Mouse (Mus musculus) kidney, postnatal 0 days (tissue): Measurements from ENCODE around the gene Sos2. TPM values are rescaled to one million over a fixed set of nuclear protein-coding genes. Genes with fewer than 3 reads are reported as not detected.
A peak's percentile ranks its signal among the peaks of the same experiment; 100 is the strongest.

Experiments used
- ATAC-seq: fragments of 200-750 bp; cut with Nextera tagmentation; replicated peaks from 2 replicates; pipeline ENCODE4 v1.8.0; 2017; ENCODE audit warnings: low read depth, moderate number of reproducible peaks, moderate TSS enrichment, moderate library complexity; ENCODE audit not compliant: low FRiP score
- DNase-seq: peaks from one replicate; pipeline ENCODE4 v3.0.0-alpha.2; 2016; ENCODE audit warnings: low spot score
- H3K27ac ChIP-seq: fragments of 300-500 bp; sonication (generic); 2 replicates; pipeline ENCODE4 v1.5.1; 2014; ENCODE audit warnings: mild to moderate bottlenecking
- H3K27me3 ChIP-seq: fragments of 300-500 bp; sonication (generic); 2 replicates; pipeline ENCODE4 v1.6.1; 2014; ENCODE audit warnings: low read length, mixed read lengths; ENCODE audit not compliant: insufficient read depth
- H3K36me3 ChIP-seq: fragments of 300-500 bp; sonication (generic); 2 replicates; pipeline ENCODE4 v1.6.1; 2014; ENCODE audit warnings: low read length, mixed read lengths; ENCODE audit not compliant: insufficient read depth
- H3K4me1 ChIP-seq: fragments of 300-500 bp; sonication (generic); replicated peaks from 2 replicates; pipeline ENCODE4 v1.6.1; 2014; ENCODE audit warnings: antibody characterized with exemption, low read length, mixed read lengths; ENCODE audit not compliant: insufficient read depth
- H3K4me2 ChIP-seq: fragments of 300-500 bp; sonication (generic); 2 replicates; pipeline ENCODE4 v1.6.1; 2014; ENCODE audit warnings: mild to moderate bottlenecking, low read length, moderate library complexity, mixed read lengths
- H3K4me3 ChIP-seq: fragments of 300-500 bp; sonication (generic); replicated peaks from 2 replicates; pipeline ENCODE4 v1.5.1; 2014; ENCODE audit warnings: low read depth, low read length
- H3K9ac ChIP-seq: fragments of 300-500 bp; sonication (generic); 2 replicates; pipeline ENCODE4 v1.6.1; 2014; ENCODE audit warnings: low read depth, low read length
- H3K9me3 ChIP-seq: fragments of 300-500 bp; sonication (generic); replicated peaks from 2 replicates; pipeline ENCODE4 v1.6.1; 2016; ENCODE audit warnings: low read length, inconsistent platforms, mixed read lengths
- CTCF ChIP-seq: IDR thresholded peaks from 2 replicates; pipeline ENCODE4 v1.5.1; 2016; ENCODE audit warnings: antibody characterized with exemption, low read depth, mild to moderate bottlenecking, moderate library complexity
- WGBS: fragments of 180-500 bp; shearing (Covaris S2); extraction: QIAGEN DNeasy Blood & Tissue Kit; methylation state at CpG from one replicate; pipeline ENCODE4 v1.1.7; 2014; 5-methylcytosine and 5-hydroxymethylcytosine counted together
- polyA plus RNA-seq: library from polyadenylated mRNA; unstranded; fragments of >200 nt; fragmentation: Nextera tagmentation; extraction: Ambion mirVana; gene quantifications from 2 replicates; pipeline ENCODE4 v1.2.1, GENCODE M21; 2015

Gene Sos2
- polyA plus RNA-seq, 1 experiment from 2014 or later: 8.4 TPM

DNA sequence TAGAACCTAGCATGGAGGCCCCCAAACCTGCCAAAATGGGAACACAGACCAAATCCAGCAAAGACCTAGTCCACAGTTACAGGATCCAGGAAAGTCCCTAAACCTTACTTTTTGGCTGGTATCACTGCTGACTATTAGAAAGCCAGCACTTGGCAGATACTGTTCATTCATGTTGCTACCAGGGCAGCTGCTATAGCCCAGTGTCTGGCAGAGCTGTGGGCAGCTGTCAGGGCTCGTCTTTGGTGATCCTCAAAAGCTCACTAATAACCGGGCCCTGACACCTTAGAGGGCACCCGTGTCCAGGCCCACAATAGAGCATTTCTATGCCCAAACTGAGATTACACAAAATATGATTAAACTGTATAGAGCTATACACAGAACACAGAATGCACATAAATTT is 41.2 kb upstream of the Sos2 start:
- no peak for TF ChIP-seq CTCF
- no peak overlapping the region for H3K4me3 ChIP-seq
- no peaks in the 10 kb centered on the region for H3K36me3 ChIP-seq
- H3K4me1 ChIP-seq: no peaks in the 10 kb centered on the region; the same call in 1 of the 2 replicates
- H3K9me3 ChIP-seq: no peaks in the 10 kb centered on the region
- 97% methylated on average over 3 of the region's 3 CpGs for WGBS
- no peak overlapping the region for H3K4me2 ChIP-seq
- no peak for DNase-seq
- H3K27ac ChIP-seq: no peak overlapping the region
- no peak for ATAC-seq
- H3K9ac ChIP-seq: no peak overlapping the region
- no peaks in the 10 kb centered on the region for H3K27me3 ChIP-seq

DNA sequence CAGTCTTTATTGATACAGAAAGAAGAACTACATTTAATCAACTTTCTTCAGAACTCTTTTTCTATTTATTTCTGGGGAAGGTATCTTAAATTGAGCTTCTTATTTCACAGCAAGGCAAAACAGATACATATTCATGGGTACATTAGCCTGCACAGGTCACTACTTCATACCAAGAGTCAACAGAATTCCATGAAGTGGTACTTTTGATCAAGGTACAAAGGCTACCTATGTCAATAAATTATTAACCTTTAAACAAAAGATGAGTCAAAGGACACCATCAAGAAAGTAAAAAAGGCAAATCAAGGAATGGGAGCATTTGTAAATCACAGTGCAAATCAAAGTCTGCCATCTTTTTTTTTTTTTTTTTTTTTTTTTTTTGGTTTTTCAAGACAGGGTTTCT is 32.0 kb upstream of the Sos2 start:
- no peaks in the 10 kb centered on the region for H3K9me3 ChIP-seq
- no peak for ATAC-seq
- no peak for TF ChIP-seq CTCF

DNA sequence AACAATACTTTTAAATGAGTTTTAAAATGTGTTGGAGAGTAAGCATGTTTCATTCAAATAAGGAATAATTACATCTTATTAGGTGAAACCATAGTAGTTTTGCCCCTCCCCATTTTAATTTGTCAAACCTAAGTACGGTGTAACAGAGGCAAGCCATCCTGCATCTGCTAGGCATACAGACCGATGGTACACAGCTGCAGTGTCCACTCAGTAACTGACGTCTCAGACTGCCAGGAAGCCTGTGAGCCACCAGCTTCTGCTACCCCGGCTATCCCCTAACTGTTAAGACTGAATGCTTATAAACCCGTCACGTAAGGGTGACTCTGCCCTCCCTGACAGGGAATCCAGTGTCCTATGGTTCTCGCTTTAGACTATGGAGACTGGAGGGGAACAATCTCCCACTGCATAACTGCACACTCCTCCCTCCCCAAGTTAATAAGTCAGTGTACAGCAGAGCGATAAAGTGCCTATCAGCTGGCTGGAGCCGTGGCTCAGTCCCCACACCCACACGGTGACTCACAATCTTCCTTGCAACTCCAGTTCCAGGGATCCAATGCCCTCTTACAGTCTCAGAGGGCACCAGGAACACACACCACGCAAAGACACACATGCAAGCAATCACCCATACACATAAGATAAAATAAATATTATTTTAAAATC is 23.3 kb upstream of the Sos2 start:
- 59% methylated on average over 11 of the region's 11 CpGs for WGBS
- DNase-seq (peak; percentile 27), ATAC-seq (peak; percentile 87)
- H3K4me3 ChIP-seq: no peak overlapping the region
- 0 out of 2 replicates have a peak, but pooled peaks cover 6% of the 10 kb centered on the region for H3K36me3 ChIP-seq
- no peak overlapping the region for H3K27ac ChIP-seq
- no peak overlapping the region for H3K4me2 ChIP-seq
- no peak for TF ChIP-seq CTCF
- H3K27me3 ChIP-seq: no peaks in the 10 kb centered on the region
- no peak overlapping the region for H3K9ac ChIP-seq
- no peaks in the 10 kb centered on the region for H3K9me3 ChIP-seq
- no peaks in the 10 kb centered on the region for H3K4me1 ChIP-seq

More for the DNA sequence above, 32.0 kb upstream of the Sos2 start:
- H3K36me3 ChIP-seq: 0 out of 2 replicates have a peak, but pooled peaks cover 6% of the 10 kb centered on the region
- DNase-seq: peak; percentile 21
- H3K4me1 ChIP-seq: no peaks in the 10 kb centered on the region
- H3K4me2 ChIP-seq: no peak overlapping the region
- H3K27ac ChIP-seq: no peak overlapping the region
- no peak overlapping the region for H3K4me3 ChIP-seq
- H3K9ac ChIP-seq: no peak overlapping the region
- H3K27me3 ChIP-seq: no peaks in the 10 kb centered on the region

DNA sequence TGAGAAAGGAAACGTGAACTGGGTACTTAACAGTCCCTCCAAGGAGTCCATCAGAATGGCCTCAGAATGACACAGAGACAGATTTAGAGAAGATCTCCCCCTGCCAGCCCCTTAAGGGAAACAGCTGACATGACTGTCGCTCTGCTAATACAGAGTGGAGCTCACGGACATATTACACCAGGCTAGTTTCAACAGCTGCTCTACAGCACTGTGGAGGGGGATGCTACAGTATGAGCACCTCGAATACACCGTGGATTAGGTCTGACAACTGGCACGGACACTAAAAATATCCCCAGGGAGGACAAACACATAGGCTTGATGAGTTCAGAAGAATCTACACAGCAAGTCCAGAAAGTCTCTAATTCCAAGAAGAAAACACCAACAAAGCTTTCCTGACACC is 16.7 kb upstream of the Sos2 start:
- no peak overlapping the region for H3K4me3 ChIP-seq
- no peaks in the 10 kb centered on the region for H3K27me3 ChIP-seq
- no peak overlapping the region for H3K4me2 ChIP-seq
- H3K27ac ChIP-seq: no peak overlapping the region
- 85% methylated on average over 6 of the region's 6 CpGs for WGBS
- no peaks in the 10 kb centered on the region for H3K9me3 ChIP-seq
- ATAC-seq: no peak
- H3K9ac ChIP-seq: no peak overlapping the region
- peaks cover 9% of the 10 kb centered on the region; the same call in 1 of the 2 replicates for H3K36me3 ChIP-seq
- DNase-seq: no peak
- TF ChIP-seq CTCF: no peak
- no peaks in the 10 kb centered on the region for H3K4me1 ChIP-seq

DNA sequence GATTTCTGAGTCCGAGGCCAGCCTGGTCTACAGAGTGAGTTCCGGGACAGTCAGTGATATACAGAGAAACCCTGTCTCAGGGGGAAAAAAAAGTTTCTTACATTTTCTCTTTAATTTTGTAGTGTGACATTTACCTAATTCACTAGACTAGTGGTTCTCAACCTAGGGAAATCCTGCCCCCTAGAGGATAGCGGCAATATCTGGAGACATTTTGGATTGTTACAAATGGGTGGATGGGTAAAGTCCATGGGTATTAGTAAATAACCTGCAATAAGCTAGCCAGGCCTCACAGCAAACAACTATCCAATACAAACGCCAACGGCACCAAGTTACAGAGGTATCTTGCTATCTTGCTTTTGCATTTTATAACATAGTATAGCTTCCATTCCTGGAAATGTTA is 15.1 kb upstream of the Sos2 start:
- 69% methylated on average over 5 of the region's 5 CpGs for WGBS
- no peaks in the 10 kb centered on the region for H3K27me3 ChIP-seq

DNA sequence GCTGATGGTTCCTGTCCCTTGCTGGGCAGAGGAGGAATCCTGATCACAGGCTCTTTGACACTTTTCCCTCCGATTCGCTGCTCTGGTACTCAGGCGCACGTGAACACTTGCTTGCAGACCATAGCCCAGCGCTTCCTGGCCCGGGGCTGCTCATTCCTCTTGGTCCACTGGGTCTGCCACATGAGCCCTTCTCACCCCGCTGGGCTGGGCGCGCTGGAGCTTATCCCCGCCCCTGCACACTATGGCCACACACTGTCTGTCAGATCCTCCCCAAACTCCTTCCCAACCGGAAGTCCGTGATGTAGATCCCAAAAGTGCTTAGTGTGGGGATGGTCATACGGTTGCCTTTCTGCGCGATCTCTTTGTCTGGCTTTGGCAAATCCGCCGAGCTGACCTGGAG is 11.8 kb upstream of the Sos2 start:
- no peak for TF ChIP-seq CTCF
- Histone ChIP-seq H3K4me2 (no peak overlapping the region), H3K9me3 (no peaks in the 10 kb centered on the region), H3K27me3 (no peaks in the 10 kb centered on the region), H3K27ac (no peak overlapping the region), H3K4me3 (no peak overlapping the region), H3K36me3 (peaks cover 4% of the 10 kb centered on the region; the same call in 1 of the 2 replicates), H3K9ac (no peak overlapping the region), H3K4me1 (no peaks in the 10 kb centered on the region)
- peak; percentile 65; the same call in 1 of the 2 replicates for ATAC-seq
- 77% methylated on average over 17 of the region's 17 CpGs for WGBS
- no peak for DNase-seq

More for the DNA sequence above, 15.1 kb upstream of the Sos2 start:
- no peak overlapping the region for H3K9ac ChIP-seq
- peaks cover 9% of the 10 kb centered on the region; the same call in 1 of the 2 replicates for H3K36me3 ChIP-seq
- H3K4me3 ChIP-seq: no peak overlapping the region
- H3K9me3 ChIP-seq: no peaks in the 10 kb centered on the region
- DNase-seq: peak; percentile 74
- H3K4me2 ChIP-seq: no peak overlapping the region
- TF ChIP-seq CTCF: peak; percentile 82
- no peak for ATAC-seq
- no peaks in the 10 kb centered on the region for H3K4me1 ChIP-seq
- no peak overlapping the region for H3K27ac ChIP-seq
